Mouse (Mus musculus) midbrain, embryonic 14.5 days (tissue): ENCODE measurements around the gene Gse1. TPM values are rescaled to one million over a fixed set of nuclear protein-coding genes. Genes with fewer than 3 reads are reported as not detected.

ENCODE experiments used
- ATAC-seq: fragments of 200-750 bp; cut with Nextera tagmentation; 2 replicates; pipeline ENCODE4 v1.8.0; 2017; ENCODE audit warnings: moderate number of reproducible peaks, moderate library complexity; ENCODE audit not compliant: low FRiP score, low TSS enrichment
- DNase-seq: peaks from one replicate; pipeline ENCODE4 v3.0.0-alpha.2; 2015
- H3K27ac ChIP-seq: fragments of 300-500 bp; sonication (generic); replicated peaks from 2 replicates; pipeline ENCODE4 v1.5.1; 2014; ENCODE audit warnings: mild to moderate bottlenecking, low read depth, low read length, moderate library complexity
- H3K27me3 ChIP-seq: fragments of 300-500 bp; sonication (generic); 2 replicates; pipeline ENCODE4 v1.6.1; 2014; ENCODE audit warnings: low read length, control low read depth, mixed read lengths; ENCODE audit not compliant: control insufficient read depth, insufficient read depth
- H3K36me3 ChIP-seq: fragments of 300-500 bp; sonication (generic); 2 replicates; pipeline ENCODE4 v1.6.1; 2014; ENCODE audit warnings: low read length, control low read depth; ENCODE audit not compliant: control insufficient read depth, insufficient read depth
- H3K4me1 ChIP-seq: fragments of 300-500 bp; sonication (generic); 2 replicates; pipeline ENCODE4 v1.6.1; 2014; ENCODE audit warnings: mild to moderate bottlenecking, antibody characterized with exemption, low read length, control low read depth; ENCODE audit not compliant: control insufficient read depth, insufficient read depth
- H3K4me2 ChIP-seq: fragments of 300-500 bp; sonication (generic); 2 replicates; pipeline ENCODE4 v1.6.1; 2014; ENCODE audit warnings: mild to moderate bottlenecking, low read length, moderate library complexity
- H3K4me3 ChIP-seq: fragments of 300-500 bp; sonication (generic); replicated peaks from 2 replicates; pipeline ENCODE4 v1.5.1; 2014; ENCODE audit warnings: low read depth, low read length
- H3K9ac ChIP-seq: fragments of 300-500 bp; sonication (generic); replicated peaks from 2 replicates; pipeline ENCODE4 v1.6.1; 2014; ENCODE audit warnings: mild to moderate bottlenecking, low read length, moderate library complexity
- H3K9me3 ChIP-seq: fragments of 300-500 bp; sonication (generic); 2 replicates; pipeline ENCODE4 v1.6.1; 2016; ENCODE audit warnings: low read length, control low read depth, mixed read lengths; ENCODE audit not compliant: control insufficient read depth
- whole genome bisulfite sequencing: fragments of 180-500 bp; shearing (Covaris S2); extraction: QIAGEN DNeasy Blood & Tissue Kit; methylation state at CpG from one replicate; pipeline ENCODE4 v1.1.7; 2014; 5-methylcytosine and 5-hydroxymethylcytosine counted together
- polyA plus RNA-seq: library from polyadenylated mRNA; unstranded; fragments of >200 nt; fragmentation: Nextera tagmentation; extraction: Ambion mirVana; gene quantifications from 2 replicates; pipeline ENCODE4 v1.2.1, GENCODE M21; 2014

Gse1 gene
- polyA plus RNA-seq, 1 experiment from 2014 or later = 28.6 TPM

GRCm38 (mm10) chr8:120449608-120450031 is 221.4 kb downstream of the Gse1 start:
- peak overlapping the region; percentile 66 for H3K27ac ChIP-seq
- no peak overlapping the region for H3K4me3 ChIP-seq
- 16% methylated on average over 16 of the region's 17 CpGs for WGBS
- no peak for ATAC-seq
- peaks cover 26% of the 10 kb centered on the region for H3K4me1 ChIP-seq
- no peaks in the 10 kb centered on the region for H3K36me3 ChIP-seq
- H3K27me3 ChIP-seq = no peaks in the 10 kb centered on the region
- H3K9ac ChIP-seq = 0 out of 2 replicates have a peak overlapping the region, but pooled peaks have one; percentile 20
- H3K9me3 ChIP-seq = no peaks in the 10 kb centered on the region
- DNase-seq = peak; percentile 65
- H3K4me2 ChIP-seq = no peak overlapping the region; the same call in 1 of the 2 replicates

GRCm38 (mm10) chr8:120452111-120452510 is 223.9 kb downstream of the Gse1 start:
- peaks cover 42% of the 10 kb centered on the region for H3K4me1 ChIP-seq
- H3K27me3 ChIP-seq = no peaks in the 10 kb centered on the region
- no peak overlapping the region for H3K4me3 ChIP-seq
- no peaks in the 10 kb centered on the region for H3K36me3 ChIP-seq
- DNase-seq (no peak), ATAC-seq (no peak)
- no peaks in the 10 kb centered on the region for H3K9me3 ChIP-seq
- 92% methylated on average over 2 of the region's 2 CpGs for WGBS
- H3K9ac ChIP-seq = no peak overlapping the region
- no peak overlapping the region for H3K27ac ChIP-seq
- no peak overlapping the region for H3K4me2 ChIP-seq

- DNase-seq (no peak), ATAC-seq (no peak)
- Histone ChIP-seq H3K36me3 (no peaks in the 10 kb centered on the region), H3K27me3 (no peaks in the 10 kb centered on the region), H3K9ac (no peak overlapping the region), H3K27ac (0 out of 2 replicates have a peak overlapping the region, but pooled peaks have one; percentile 52), H3K4me3 (no peak overlapping the region), H3K9me3 (no peaks in the 10 kb centered on the region), H3K4me2 (no peak overlapping the region), H3K4me1 (peaks cover 50% of the 10 kb centered on the region)
- WGBS = 80% methylated on average over 6 of the region's 6 CpGs
These were observed 226.1 kb downstream of the Gse1 start for GRCm38 (mm10) chr8:120454404-120454803.

GRCm38 (mm10) chr8:120460375-120460774 is 232.1 kb downstream of the Gse1 start:
- H3K36me3 ChIP-seq = no peaks in the 10 kb centered on the region
- no peaks in the 10 kb centered on the region for H3K27me3 ChIP-seq
- H3K4me1 ChIP-seq = peaks cover 56% of the 10 kb centered on the region
- peak; percentile 43; the same call in 1 of the 2 replicates for ATAC-seq
- no peaks in the 10 kb centered on the region for H3K9me3 ChIP-seq
- peak; percentile 75 for DNase-seq
- no peak overlapping the region for H3K4me3 ChIP-seq
- WGBS = 16% methylated on average over 6 of the region's 6 CpGs
- no peak overlapping the region for H3K9ac ChIP-seq
- peak overlapping the region; percentile 72 for H3K27ac ChIP-seq
- no peak overlapping the region for H3K4me2 ChIP-seq

- Histone ChIP-seq H3K4me1 (peaks cover 62% of the 10 kb centered on the region), H3K27ac (peak overlapping the region; percentile 78), H3K4me2 (no peak overlapping the region), H3K4me3 (no peak overlapping the region), H3K9me3 (no peaks in the 10 kb centered on the region), H3K9ac (0 out of 2 replicates have a peak overlapping the region, but pooled peaks have one; percentile 24), H3K27me3 (no peaks in the 10 kb centered on the region), H3K36me3 (no peaks in the 10 kb centered on the region)
- 11% methylated on average over 15 of the region's 15 CpGs for WGBS
- no peak for ATAC-seq
- peak; percentile 76 for DNase-seq
These were observed 233.9 kb downstream of the Gse1 start for GRCm38 (mm10) chr8:120462119-120462551.

GRCm38 (mm10) chr8:120462611-120463010 is 234.4 kb downstream of the Gse1 start:
- peaks cover 63% of the 10 kb centered on the region for H3K4me1 ChIP-seq
- peak overlapping the region; percentile 78 for H3K27ac ChIP-seq
- 0 out of 2 replicates have a peak overlapping the region, but pooled peaks have one; percentile 24 for H3K9ac ChIP-seq
- no peak for DNase-seq
- WGBS = 63% methylated on average over 6 of the region's 6 CpGs
- H3K9me3 ChIP-seq = no peaks in the 10 kb centered on the region
- no peaks in the 10 kb centered on the region for H3K27me3 ChIP-seq
- ATAC-seq = no peak
- H3K4me3 ChIP-seq = no peak overlapping the region
- no peak overlapping the region for H3K4me2 ChIP-seq
- no peaks in the 10 kb centered on the region for H3K36me3 ChIP-seq

GRCm38 (mm10) chr8:120463918-120464584 is 235.8 kb downstream of the Gse1 start:
- peaks cover 54% of the 10 kb centered on the region for H3K4me1 ChIP-seq
- DNase-seq = no peak
- H3K9ac ChIP-seq = no peak overlapping the region
- no peak overlapping the region for H3K4me2 ChIP-seq
- WGBS = 90% methylated on average over 9 of the region's 9 CpGs
- ATAC-seq = no peak
- H3K27ac ChIP-seq = no peak overlapping the region
- no peak overlapping the region for H3K4me3 ChIP-seq
- no peaks in the 10 kb centered on the region for H3K27me3 ChIP-seq
- H3K9me3 ChIP-seq = no peaks in the 10 kb centered on the region
- no peaks in the 10 kb centered on the region for H3K36me3 ChIP-seq

- H3K27ac ChIP-seq = no peak overlapping the region
These were observed 236.3 kb downstream of the Gse1 start for GRCm38 (mm10) chr8:120464585-120464937.

GRCm38 (mm10) chr8:120465710-120466109 is 237.5 kb downstream of the Gse1 start:
- no peaks in the 10 kb centered on the region for H3K9me3 ChIP-seq
- H3K36me3 ChIP-seq = no peaks in the 10 kb centered on the region
- peak overlapping the region; percentile 65; the same call in 1 of the 2 replicates for H3K27ac ChIP-seq
- no peak overlapping the region for H3K9ac ChIP-seq
- ATAC-seq (peak; percentile 59), DNase-seq (peak; percentile 84)
- H3K4me2 ChIP-seq = no peak overlapping the region
- H3K4me1 ChIP-seq = peaks cover 37% of the 10 kb centered on the region
- 12% methylated on average over 8 of the region's 8 CpGs for WGBS
- H3K4me3 ChIP-seq = no peak overlapping the region
- H3K27me3 ChIP-seq = no peaks in the 10 kb centered on the region

More at GRCm38 (mm10) chr8:120464585-120464937, 236.3 kb downstream of the Gse1 start:
- H3K9ac ChIP-seq = no peak overlapping the region
- WGBS = 67% methylated on average over 4 of the region's 4 CpGs
- H3K4me3 ChIP-seq = no peak overlapping the region
- no peaks in the 10 kb centered on the region for H3K27me3 ChIP-seq
- H3K9me3 ChIP-seq = no peaks in the 10 kb centered on the region
- H3K36me3 ChIP-seq = no peaks in the 10 kb centered on the region
- no peak for DNase-seq
- H3K4me1 ChIP-seq = peaks cover 49% of the 10 kb centered on the region
- H3K4me2 ChIP-seq = no peak overlapping the region
- ATAC-seq = no peak
